Mouse (Mus musculus) C2C12 (cell line): ENCODE measurements around the gene Dop1a.

Source experiments
- CEBPB ChIP-seq: IDR thresholded peaks from one replicate; pipeline ENCODE4 v1.6.1; 2011; ENCODE audit warnings: low read depth, mild to moderate bottlenecking, control low read depth, moderate library complexity
- CTCF ChIP-seq: IDR thresholded peaks from one replicate; pipeline ENCODE4 v1.5.1; 2011; ENCODE audit not compliant: control insufficient read depth, insufficient read depth, insufficient read length
- FOSL1 ChIP-seq: IDR thresholded peaks from one replicate; pipeline ENCODE4 v1.8.0; 2011; ENCODE audit warnings: mild to moderate bottlenecking, low read length; ENCODE audit not compliant: poor library complexity, insufficient read depth, severe bottlenecking
- MAX ChIP-seq: IDR thresholded peaks from one replicate; pipeline ENCODE4 v1.6.1; 2011; ENCODE audit warnings: mild to moderate bottlenecking, control low read depth
- MYOD1 ChIP-seq: IDR thresholded peaks from one replicate; pipeline ENCODE4 v1.6.1; 2011; ENCODE audit warnings: low read depth; ENCODE audit not compliant: control insufficient read depth, insufficient read length
- MYOG ChIP-seq: IDR thresholded peaks from one replicate; pipeline ENCODE4 v1.6.1; 2011; ENCODE audit not compliant: control insufficient read depth, insufficient read length; ENCODE audit errors: extremely low read depth
- USF1 ChIP-seq: IDR thresholded peaks from one replicate; pipeline ENCODE4 v1.6.1; 2011; ENCODE audit warnings: low read depth, mild to moderate bottlenecking, control low read depth, moderate library complexity

DNA sequence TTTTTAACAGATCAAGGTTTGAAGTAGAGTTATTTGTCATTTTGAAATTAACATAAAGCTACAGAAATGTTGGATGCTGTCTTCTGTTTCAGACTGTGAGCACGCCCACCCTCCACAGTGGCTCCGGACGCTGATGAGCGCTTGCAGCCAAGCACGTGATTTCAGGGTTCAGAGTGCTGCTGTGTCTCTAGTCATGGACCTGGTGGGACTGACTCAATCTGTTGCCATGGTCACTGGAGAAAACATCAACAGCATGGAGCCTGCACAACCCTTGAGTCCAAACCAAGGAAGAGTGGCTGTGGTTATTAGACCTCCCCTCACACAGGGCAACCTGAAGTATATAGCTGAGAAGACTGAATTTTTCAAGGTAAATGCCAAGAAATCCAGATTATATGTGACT, 46.8 kb downstream of the Dop1a start:
- TF ChIP-seq CTCF (no peak), MYOD1 (no peak), MAX (no peak), MYOG (no peak), USF1 (no peak), CEBPB (no peak), FOSL1 (no peak)
